Comparison of ENCODE assay signal across 8 mouse cellular contexts in genomic region chr2:32575586-32576160, GRCm38 (mm10). TPM values are rescaled to one million over a fixed set of nuclear protein-coding genes. Genes with fewer than 3 reads are reported as not detected.
DNase-seq lines count a peak whose midpoint lies in the region; ATAC-seq lines count a peak whose summit lies in the region.

9430097D07Rik (minus strand) TSS chr2:32575684.

- peak within 1 kb of the TSS; percentile 62 for H3K4me2 ChIP-seq in heart, embryonic 16.5 days (ENCODE audit: low read depth, low read length)
- H3K4me2 ChIP-seq in embryonic facial prominence, embryonic 15.5 days (replicated peaks), result peak within 1 kb of the TSS; percentile 95
- H3K4me2 ChIP-seq in liver, embryonic 13.5 days, result peak within 1 kb of the TSS; percentile 71

- peaks cover 28% of the 10 kb centered on the region for H3K27me3 ChIP-seq in heart, embryonic 16.5 days (ENCODE audit: control insufficient read depth, insufficient read depth, low read length)
- peaks cover 21% of the 10 kb centered on the region for H3K27me3 ChIP-seq in embryonic facial prominence, embryonic 15.5 days
- H3K27me3 ChIP-seq in liver, embryonic 13.5 days, result peaks cover 56% of the 10 kb centered on the region

- H3K9ac ChIP-seq in heart, embryonic 16.5 days (ENCODE audit: low read length), result peak within 1 kb of the TSS; percentile 37; the same call in 1 of the 2 replicates
- no peak within 1 kb of the TSS for H3K9ac ChIP-seq in embryonic facial prominence, embryonic 15.5 days
- H3K9ac ChIP-seq in liver, embryonic 13.5 days, result 0 out of 2 replicates have a peak within 1 kb of the TSS, but pooled peaks have one; percentile 26

- peaks cover 17% of the 10 kb centered on the region for H3K4me1 ChIP-seq in heart, embryonic 16.5 days (ENCODE audit: control insufficient read depth, insufficient read depth, low read length)
- peaks cover 26% of the 10 kb centered on the region for H3K4me1 ChIP-seq in embryonic facial prominence, embryonic 15.5 days
- peaks cover 34% of the 10 kb centered on the region for H3K4me1 ChIP-seq in liver, embryonic 13.5 days (replicated peaks)

- intact Hi-C loops in heart, postnatal 25 days (cut with DNase I), result no loop called here

- H3K27ac ChIP-seq in heart, embryonic 16.5 days (ENCODE audit: low read length), result no peak within 1 kb of the TSS
- H3K27ac ChIP-seq in embryonic facial prominence, embryonic 15.5 days (replicated peaks), result no peak within 1 kb of the TSS
- H3K27ac ChIP-seq in liver, embryonic 13.5 days, result no peak within 1 kb of the TSS

- peaks cover 7% of the 10 kb centered on the region; the same call in 1 of the 2 replicates for H3K36me3 ChIP-seq in heart, embryonic 16.5 days (ENCODE audit: control insufficient read depth, insufficient read depth)
- peaks cover 9% of the 10 kb centered on the region; the same call in 1 of the 2 replicates for H3K36me3 ChIP-seq in embryonic facial prominence, embryonic 15.5 days
- peaks cover 20% of the 10 kb centered on the region for H3K36me3 ChIP-seq in liver, embryonic 13.5 days

- 9% methylated on average over 28 of the region's 28 CpGs for WGBS in heart, embryonic 16.5 days
- 7% methylated on average over 28 of the region's 28 CpGs for WGBS in embryonic facial prominence, embryonic 15.5 days
- 13% methylated on average over 28 of the region's 28 CpGs for WGBS in liver, embryonic 13.5 days (ENCODE audit: insufficient replicate concordance)

- H3K4me3 ChIP-seq in heart, embryonic 16.5 days (ENCODE audit: low read length), result peak within 1 kb of the TSS; percentile 37
- peak within 1 kb of the TSS; percentile 43 for H3K4me3 ChIP-seq in embryonic facial prominence, embryonic 15.5 days (replicated peaks)
- peak within 1 kb of the TSS; percentile 38 for H3K4me3 ChIP-seq in liver, embryonic 13.5 days (replicated peaks)

- H3K9me3 ChIP-seq in heart, embryonic 16.5 days (replicated peaks; ENCODE audit: control insufficient read depth, low read length), result no peaks in the 10 kb centered on the region
- H3K9me3 ChIP-seq in embryonic facial prominence, embryonic 15.5 days (replicated peaks), result no peaks in the 10 kb centered on the region
- no peaks in the 10 kb centered on the region for H3K9me3 ChIP-seq in liver, embryonic 13.5 days (replicated peaks)

- no peak for DNase-seq in heart, postnatal 25 days (ENCODE audit: low spot score)
- no peak for DNase-seq in liver, embryonic 13.5 days
- peak; percentile 71 for DNase-seq in right cerebral cortex, postnatal 14 days
- DNase-seq in gastrocnemius, postnatal 10 days, result no peak

- ATAC-seq in heart, embryonic 16.5 days (replicated peaks; ENCODE audit: extremely low read depth, insufficient read depth, low FRiP score), result no peak; the same call in 1 of the 2 replicates
- peak; percentile 69 for ATAC-seq in activated CD4-positive, CD25-positive, alpha-beta regulatory T cell, adult 4 months
- no peak for ATAC-seq in embryonic facial prominence, embryonic 15.5 days (ENCODE audit: insufficient number of reproducible peaks, low FRiP score, low TSS enrichment, low read depth)
- ATAC-seq in inflammation-experienced regulatory T-cells, adult 6 months, result peak; percentile 62
- peak; percentile 40; the same call in 1 of the 2 replicates for ATAC-seq in liver, embryonic 13.5 days (ENCODE audit: low read depth)

RNA-seq across cellular contexts. Expression of gene 9430097D07Rik, which starts in this region (rescaled TPM):
- polyA plus RNA-seq in heart, embryonic 16.5 days (2015; fragmentation: Nextera tagmentation; extraction: Ambion mirVana), result not detected in 2 replicates
- total RNA-seq in heart, postnatal 25 days (2021), result not detected
- not detected for polyA plus RNA-seq in activated CD4-positive, CD25-positive, alpha-beta regulatory T cell, adult 4 months (2017; shearing (Covaris generic))
- polyA plus RNA-seq in embryonic facial prominence, embryonic 15.5 days (2015; fragmentation: Nextera tagmentation; extraction: Ambion mirVana), result 0.11 and 0.12 TPM in 2 replicates
- polyA plus RNA-seq in inflammation-experienced regulatory T-cells, adult 6 months (2017; shearing (Covaris generic)), result under 1 TPM in 1 of 3 experiments, not detected in 2; 0.31 TPM
- not detected in 2 replicates for polyA plus RNA-seq in liver, embryonic 13.5 days (2015; fragmentation: Nextera tagmentation; extraction: Ambion mirVana)
- not detected for total RNA-seq in gastrocnemius, postnatal 10 days (2021)

Comparison
In these comparisons a context has a peak if more than half of its experiments do, and no peak if none do; other contexts are left out.
1. Peak in ATAC-seq in activated CD4-positive, CD25-positive, alpha-beta regulatory T cell, adult 4 months; RNA of the gene not detected or under 1 TPM.
2. Peak in ATAC-seq in inflammation-experienced regulatory T-cells, adult 6 months; RNA of the gene not detected or under 1 TPM.
3. Peak in ATAC-seq, H3K4me3 ChIP-seq, H3K9ac ChIP-seq and H3K4me2 ChIP-seq in liver, embryonic 13.5 days; RNA of the gene not detected or under 1 TPM.